Mouse (Mus musculus): ENCODE data around the gene Hipk4. TPM values are rescaled to one million over a fixed set of nuclear protein-coding genes. Genes with fewer than 3 reads are reported as not detected.

The Hipk4 gene
- polyA plus RNA-seq, 1 experiment from 2014 or later, result 0.10 TPM

DNA sequence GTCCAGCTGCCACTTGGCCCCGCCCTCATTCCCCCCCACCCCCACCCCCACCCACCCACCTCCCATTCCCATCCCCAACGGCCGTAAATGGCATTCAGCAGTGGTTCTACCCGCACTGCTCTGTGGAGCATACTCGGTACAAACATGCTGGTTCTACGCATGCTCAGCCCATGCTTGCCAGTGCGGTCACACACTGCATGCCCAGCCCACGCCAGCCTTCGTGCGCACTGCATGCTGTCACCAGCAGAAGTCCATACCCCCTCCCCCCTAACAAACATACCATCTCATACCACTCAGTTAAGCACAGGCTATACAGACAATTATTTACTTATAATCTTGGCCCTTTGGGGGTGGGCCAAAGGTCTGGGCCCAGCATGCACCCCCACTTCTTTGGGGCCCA lies 8.6 kb downstream of the Hipk4 start:
- H3K9ac ChIP-seq (ENCODE audit: low read depth, low read length), result no peak overlapping the region
- H3K4me1 ChIP-seq (replicated peaks; ENCODE audit: control insufficient read depth, insufficient read depth, low read length), result no peaks in the 10 kb centered on the region
- no peak overlapping the region for H3K4me2 ChIP-seq (replicated peaks; ENCODE audit: low read depth)
- no peaks in the 10 kb centered on the region for H3K9me3 ChIP-seq (ENCODE audit: control insufficient read depth)
- no peak overlapping the region for H3K4me3 ChIP-seq (ENCODE audit: low read depth, low read length)
- H3K27ac ChIP-seq (ENCODE audit: low read depth, low read length), result no peak overlapping the region
- H3K36me3 ChIP-seq (ENCODE audit: control insufficient read depth, insufficient read depth), result peaks cover 36% of the 10 kb centered on the region; the same call in 1 of the 2 replicates
- no peak for ATAC-seq
- H3K27me3 ChIP-seq (replicated peaks; ENCODE audit: control insufficient read depth, insufficient read depth, low read length), result no peaks in the 10 kb centered on the region
- TF ChIP-seq CTCF (IDR thresholded peaks at IDR 0.05; ENCODE audit: low read depth), result no peak
- WGBS, result 86% methylated on average over 10 of the region's 10 CpGs

- no peak overlapping the region for H3K4me3 ChIP-seq (ENCODE audit: low read depth, low read length)
- H3K4me2 ChIP-seq (replicated peaks; ENCODE audit: low read depth), result no peak overlapping the region
- no peak overlapping the region for H3K9ac ChIP-seq (ENCODE audit: low read depth, low read length)
- no peak overlapping the region for H3K27ac ChIP-seq (ENCODE audit: low read depth, low read length)
- no peaks in the 10 kb centered on the region for H3K4me1 ChIP-seq (replicated peaks; ENCODE audit: control insufficient read depth, insufficient read depth, low read length)
- peaks cover 39% of the 10 kb centered on the region; the same call in 1 of the 2 replicates for H3K36me3 ChIP-seq (ENCODE audit: control insufficient read depth, insufficient read depth)
- ATAC-seq, result no peak
- H3K9me3 ChIP-seq (ENCODE audit: control insufficient read depth), result no peaks in the 10 kb centered on the region
- no peak for TF ChIP-seq CTCF (IDR thresholded peaks at IDR 0.05; ENCODE audit: low read depth)
- 95% methylated on average over 9 of the region's 9 CpGs for WGBS
- H3K27me3 ChIP-seq (replicated peaks; ENCODE audit: control insufficient read depth, insufficient read depth, low read length), result no peaks in the 10 kb centered on the region
Observed at GRCm38 (mm10) chr7:27532480-27533050, 9.5 kb downstream of the Hipk4 start.

DNA sequence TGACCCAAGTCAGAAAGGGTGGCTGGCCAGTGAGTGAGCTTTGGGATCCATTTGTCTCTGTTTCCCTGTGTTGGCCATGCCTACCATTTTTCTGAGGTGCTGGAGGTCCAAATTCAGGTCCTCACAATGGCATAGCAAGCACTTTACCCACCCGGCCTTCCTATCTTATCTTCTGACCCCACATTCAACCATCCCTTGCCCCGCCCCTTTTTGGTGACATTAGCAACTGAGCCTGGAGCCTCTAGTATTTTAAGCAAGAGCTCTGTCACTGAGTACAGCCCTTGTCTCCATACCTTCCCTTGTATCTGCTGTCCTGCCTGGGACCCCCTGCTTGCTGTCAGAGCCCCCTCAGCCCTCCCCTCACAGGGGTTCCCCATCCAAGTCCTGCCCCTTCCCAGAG lies 12.3 kb downstream of the Hipk4 start:
- no peak for TF ChIP-seq CTCF (IDR thresholded peaks at IDR 0.05; ENCODE audit: low read depth)
- 59% methylated on average over 2 of the region's 2 CpGs for WGBS
- no peak overlapping the region for H3K4me2 ChIP-seq (replicated peaks; ENCODE audit: low read depth)
- H3K9ac ChIP-seq (ENCODE audit: low read depth, low read length), result no peak overlapping the region
- no peaks in the 10 kb centered on the region for H3K4me1 ChIP-seq (replicated peaks; ENCODE audit: control insufficient read depth, insufficient read depth, low read length)
- no peak overlapping the region for H3K27ac ChIP-seq (ENCODE audit: low read depth, low read length)
- no peak overlapping the region for H3K4me3 ChIP-seq (ENCODE audit: low read depth, low read length)
- no peaks in the 10 kb centered on the region for H3K27me3 ChIP-seq (replicated peaks; ENCODE audit: control insufficient read depth, insufficient read depth, low read length)
- peaks cover 38% of the 10 kb centered on the region; the same call in 1 of the 2 replicates for H3K36me3 ChIP-seq (ENCODE audit: control insufficient read depth, insufficient read depth)
- no peaks in the 10 kb centered on the region for H3K9me3 ChIP-seq (ENCODE audit: control insufficient read depth)
- no peak for ATAC-seq

- H3K36me3 ChIP-seq (ENCODE audit: control insufficient read depth, insufficient read depth), result peaks cover 28% of the 10 kb centered on the region; the same call in 1 of the 2 replicates
- TF ChIP-seq CTCF (IDR thresholded peaks at IDR 0.05; ENCODE audit: low read depth), result no peak
Observed at GRCm38 (mm10) chr7:27536618-27537017, 13.6 kb downstream of the Hipk4 start.

DNA sequence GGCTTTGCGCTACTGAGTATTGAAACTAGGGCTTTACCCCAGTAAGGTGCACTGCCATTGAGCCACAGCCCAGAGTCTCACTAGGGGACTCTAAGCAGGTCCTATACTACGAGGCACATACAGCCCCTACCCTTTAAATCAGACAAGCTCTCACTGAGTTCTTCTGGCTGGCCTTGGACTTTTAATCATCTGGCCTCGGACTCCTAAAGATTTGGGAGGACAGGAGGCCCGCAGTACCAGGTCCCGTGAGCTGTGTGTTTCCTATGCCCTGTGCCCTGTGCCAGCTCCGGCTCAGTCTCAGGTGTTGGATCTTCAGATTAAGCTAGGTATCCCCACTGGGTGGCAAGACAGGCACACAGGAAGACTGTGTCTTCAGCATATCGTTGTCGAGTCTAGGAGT lies 14.9 kb downstream of the Hipk4 start:
- Histone ChIP-seq H3K9me3 (ENCODE audit: control insufficient read depth) (no peaks in the 10 kb centered on the region), H3K27me3 (replicated peaks; ENCODE audit: control insufficient read depth, insufficient read depth, low read length) (no peaks in the 10 kb centered on the region), H3K9ac (ENCODE audit: low read depth, low read length) (no peak overlapping the region), H3K4me1 (replicated peaks; ENCODE audit: control insufficient read depth, insufficient read depth, low read length) (no peaks in the 10 kb centered on the region), H3K4me2 (replicated peaks; ENCODE audit: low read depth) (no peak overlapping the region), H3K27ac (ENCODE audit: low read depth, low read length) (no peak overlapping the region), H3K36me3 (ENCODE audit: control insufficient read depth, insufficient read depth) (peaks cover 18% of the 10 kb centered on the region; the same call in 1 of the 2 replicates), H3K4me3 (ENCODE audit: low read depth, low read length) (no peak overlapping the region)
- no peak for TF ChIP-seq CTCF (IDR thresholded peaks at IDR 0.05; ENCODE audit: low read depth)
- WGBS, result 77% methylated on average over 8 of the region's 8 CpGs
- no peak for ATAC-seq

More at GRCm38 (mm10) chr7:27536618-27537017, 13.6 kb downstream of the Hipk4 start:
- H3K9ac ChIP-seq (ENCODE audit: low read depth, low read length), result no peak overlapping the region
- H3K4me3 ChIP-seq (ENCODE audit: low read depth, low read length), result no peak overlapping the region
- no peak overlapping the region for H3K4me2 ChIP-seq (replicated peaks; ENCODE audit: low read depth)
- WGBS, result 88% methylated on average over 6 of the region's 6 CpGs
- H3K4me1 ChIP-seq (replicated peaks; ENCODE audit: control insufficient read depth, insufficient read depth, low read length), result no peaks in the 10 kb centered on the region
- no peaks in the 10 kb centered on the region for H3K27me3 ChIP-seq (replicated peaks; ENCODE audit: control insufficient read depth, insufficient read depth, low read length)
- no peak overlapping the region for H3K27ac ChIP-seq (ENCODE audit: low read depth, low read length)
- no peak for ATAC-seq
- H3K9me3 ChIP-seq (ENCODE audit: control insufficient read depth), result no peaks in the 10 kb centered on the region

DNA sequence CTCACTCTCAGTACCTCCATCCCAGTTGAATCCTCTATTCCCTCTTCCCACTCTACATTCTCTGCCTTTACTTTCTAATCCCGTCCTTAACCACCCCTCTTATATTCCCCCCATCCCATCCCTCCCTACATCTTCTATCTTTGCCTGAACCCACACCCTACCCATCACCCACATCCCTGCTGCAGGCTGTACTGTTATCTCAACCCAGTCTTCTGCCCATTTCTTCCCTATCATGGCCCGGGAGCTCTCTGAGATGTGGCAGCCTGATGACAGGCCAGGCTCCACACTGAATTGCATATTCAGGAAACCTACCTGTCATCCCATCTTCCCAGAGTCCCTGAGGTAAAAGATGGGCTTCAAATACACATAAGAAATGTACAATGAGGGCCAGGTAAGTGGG lies 15.7 kb downstream of the Hipk4 start:
- no peak for ATAC-seq
- no peak for TF ChIP-seq CTCF (IDR thresholded peaks at IDR 0.05; ENCODE audit: low read depth)
- H3K27me3 ChIP-seq (replicated peaks; ENCODE audit: control insufficient read depth, insufficient read depth, low read length), result no peaks in the 10 kb centered on the region
- H3K9ac ChIP-seq (ENCODE audit: low read depth, low read length), result no peak overlapping the region
- H3K36me3 ChIP-seq (ENCODE audit: control insufficient read depth, insufficient read depth), result peaks cover 14% of the 10 kb centered on the region; the same call in 1 of the 2 replicates
- H3K4me2 ChIP-seq (replicated peaks; ENCODE audit: low read depth), result no peak overlapping the region
- 90% methylated on average over 2 of the region's 2 CpGs for WGBS
- no peaks in the 10 kb centered on the region for H3K4me1 ChIP-seq (replicated peaks; ENCODE audit: control insufficient read depth, insufficient read depth, low read length)
- no peak overlapping the region for H3K27ac ChIP-seq (ENCODE audit: low read depth, low read length)
- no peaks in the 10 kb centered on the region for H3K9me3 ChIP-seq (ENCODE audit: control insufficient read depth)
- no peak overlapping the region for H3K4me3 ChIP-seq (ENCODE audit: low read depth, low read length)

All from intestine, postnatal 0 days (tissue).